Mouse (Mus musculus): ENCODE measurements around the gene U2af1l4. TPM values are rescaled to one million over a fixed set of nuclear protein-coding genes. Genes with fewer than 3 reads are reported as not detected.

Gene U2af1l4
- polyA plus RNA-seq, 1 experiment, result 72.3 TPM

- H3ac ChIP-seq (ENCODE audit: control insufficient read depth, insufficient read length), result peak overlapping the region; percentile 98
- peak overlapping the region; percentile 90 for H3K4me2 ChIP-seq (ENCODE audit: low read depth)
- H3K27me3 ChIP-seq (ENCODE audit: control insufficient read depth, insufficient read depth, insufficient read length), result peaks cover 6% of the 10 kb centered on the region
- TF ChIP-seq USF1 (IDR thresholded peaks at IDR 0.05; ENCODE audit: low read depth) (no peak), POLR2A (IDR thresholded peaks at IDR 0.05; ENCODE audit: insufficient read length, low read depth) (no peak), MYOG (IDR thresholded peaks at IDR 0.05; ENCODE audit: control insufficient read depth in 1 of 3, insufficient read depth in 1 of 3, insufficient read length in 2 of 3, low read depth in 2 of 3) (no peak), REST (IDR thresholded peaks at IDR 0.05; ENCODE audit: insufficient read depth, insufficient read length) (no peak), CEBPB (IDR thresholded peaks at IDR 0.05; ENCODE audit: insufficient read depth, poor library complexity, severe bottlenecking) (no peak), SRF (IDR thresholded peaks at IDR 0.05; ENCODE audit: control insufficient read depth, insufficient read length, low read depth) (no peak), POLR2AphosphoS2 (IDR thresholded peaks at IDR 0.05; ENCODE audit: insufficient read length, low read depth) (no peak), MAX (IDR thresholded peaks at IDR 0.05; ENCODE audit: low read depth) (no peak), TCF12 (IDR thresholded peaks at IDR 0.05; ENCODE audit: insufficient read depth, poor library complexity, severe bottlenecking) (no peak), TCF3 (IDR thresholded peaks at IDR 0.05; ENCODE audit: insufficient read length, low read depth) (no peak), E2F4 (IDR thresholded peaks at IDR 0.05; ENCODE audit: insufficient read depth) (no peak), MYOD1 (IDR thresholded peaks at IDR 0.05; ENCODE audit: control insufficient read depth in 1 of 3, insufficient read length in 2 of 3, low read depth in 2 of 3) (no peak)
- peaks cover 26% of the 10 kb centered on the region for H3K79me2 ChIP-seq (ENCODE audit: control insufficient read depth, insufficient read depth)
- peak overlapping the region; percentile 91 for H3K4me3 ChIP-seq
- no peaks in the 10 kb centered on the region for H3K36me3 ChIP-seq (ENCODE audit: control insufficient read depth, insufficient read depth)
These were observed 26.6 kb downstream of the U2af1l4 start for GRCm38 (mm10) chr7:30589435-30590301.

DNA sequence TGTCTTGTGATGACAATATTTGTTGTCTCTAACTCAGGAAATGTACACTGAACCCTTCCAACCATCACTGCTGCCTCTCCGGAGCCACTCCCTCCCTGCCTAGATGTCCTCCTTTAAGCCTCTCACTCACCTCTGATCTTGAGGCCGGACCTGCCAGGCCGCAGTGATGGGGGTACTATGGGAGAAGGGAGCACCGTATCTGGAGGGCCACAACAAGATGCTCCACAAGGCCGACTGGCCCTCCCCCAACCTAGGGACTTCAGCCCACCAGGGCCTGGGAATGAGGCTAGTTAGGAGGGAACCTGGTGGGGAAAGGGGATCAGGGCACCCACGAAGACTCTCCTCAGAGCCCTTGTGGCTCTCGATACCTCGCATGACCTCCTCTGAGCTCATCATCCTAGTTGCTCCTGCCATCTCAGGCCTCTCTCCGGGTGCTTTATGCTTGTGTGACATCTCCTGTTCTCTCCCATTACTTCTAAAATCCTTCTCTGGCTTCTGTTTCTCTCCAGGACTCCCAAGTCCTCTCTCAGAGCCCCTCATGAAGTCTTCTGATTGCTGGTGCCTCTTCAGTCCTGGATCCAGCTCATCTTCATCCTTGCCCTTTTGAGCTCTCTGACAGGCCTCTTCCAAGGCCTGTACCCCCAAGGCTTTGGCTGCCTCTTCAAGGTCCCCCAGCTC lies 28.0 kb downstream of the U2af1l4 start:
- H3K27me3 ChIP-seq (ENCODE audit: control insufficient read depth, insufficient read depth, insufficient read length), result peaks cover 19% of the 10 kb centered on the region
- H3ac ChIP-seq (ENCODE audit: control insufficient read depth, insufficient read length), result no peak overlapping the region
- TF ChIP-seq MAX (IDR thresholded peaks at IDR 0.05; ENCODE audit: low read depth) (no peak), POLR2A (IDR thresholded peaks at IDR 0.05; ENCODE audit: insufficient read length, low read depth) (no peak), SRF (IDR thresholded peaks at IDR 0.05; ENCODE audit: control insufficient read depth, insufficient read length, low read depth) (no peak)
- no peaks in the 10 kb centered on the region for H3K36me3 ChIP-seq (ENCODE audit: control insufficient read depth, insufficient read depth)
- peaks cover 22% of the 10 kb centered on the region for H3K79me2 ChIP-seq (ENCODE audit: control insufficient read depth, insufficient read depth)
- H3K4me2 ChIP-seq (ENCODE audit: low read depth), result no peak overlapping the region
- no peak overlapping the region for H3K4me3 ChIP-seq

- Histone ChIP-seq H3K27me3 (ENCODE audit: control insufficient read depth, insufficient read depth, insufficient read length) (peaks cover 21% of the 10 kb centered on the region), H3K4me2 (ENCODE audit: low read depth) (no peak overlapping the region), H3ac (ENCODE audit: control insufficient read depth, insufficient read length) (no peak overlapping the region), H3K4me3 (no peak overlapping the region), H3K36me3 (ENCODE audit: control insufficient read depth, insufficient read depth) (no peaks in the 10 kb centered on the region), H3K79me2 (ENCODE audit: control insufficient read depth, insufficient read depth) (peaks cover 17% of the 10 kb centered on the region)
- TF ChIP-seq TCF3 (IDR thresholded peaks at IDR 0.05; ENCODE audit: insufficient read length, low read depth) (no peak), USF1 (IDR thresholded peaks at IDR 0.05; ENCODE audit: low read depth) (no peak), POLR2A (IDR thresholded peaks at IDR 0.05; ENCODE audit: insufficient read length, low read depth) (no peak), MAX (IDR thresholded peaks at IDR 0.05; ENCODE audit: low read depth) (no peak), REST (IDR thresholded peaks at IDR 0.05; ENCODE audit: insufficient read depth, insufficient read length) (no peak), SRF (IDR thresholded peaks at IDR 0.05; ENCODE audit: control insufficient read depth, insufficient read length, low read depth) (no peak), MYOD1 (IDR thresholded peaks at IDR 0.05; ENCODE audit: control insufficient read depth in 1 of 3, insufficient read length in 2 of 3, low read depth in 2 of 3) (no peak), TCF12 (IDR thresholded peaks at IDR 0.05; ENCODE audit: insufficient read depth, poor library complexity, severe bottlenecking) (no peak), E2F4 (IDR thresholded peaks at IDR 0.05; ENCODE audit: insufficient read depth) (no peak), MYOG (IDR thresholded peaks at IDR 0.05; ENCODE audit: control insufficient read depth in 1 of 3, insufficient read depth in 1 of 3, insufficient read length in 2 of 3, low read depth in 2 of 3) (no peak), POLR2AphosphoS2 (IDR thresholded peaks at IDR 0.05; ENCODE audit: insufficient read length, low read depth) (no peak), CEBPB (IDR thresholded peaks at IDR 0.05; ENCODE audit: insufficient read depth, poor library complexity, severe bottlenecking) (no peak)
These were observed 28.5 kb downstream of the U2af1l4 start for GRCm38 (mm10) chr7:30591605-30591951.

- Histone ChIP-seq H3K27me3 (ENCODE audit: control insufficient read depth, insufficient read depth, insufficient read length) (peaks cover 33% of the 10 kb centered on the region), H3ac (ENCODE audit: control insufficient read depth, insufficient read length) (no peak overlapping the region), H3K4me2 (ENCODE audit: low read depth) (no peak overlapping the region), H3K4me3 (no peak overlapping the region), H3K79me2 (ENCODE audit: control insufficient read depth, insufficient read depth) (peaks cover 4% of the 10 kb centered on the region), H3K36me3 (ENCODE audit: control insufficient read depth, insufficient read depth) (no peaks in the 10 kb centered on the region)
- peak; percentile 6 for TF ChIP-seq POLR2AphosphoS2 (IDR thresholded peaks at IDR 0.05; ENCODE audit: insufficient read length, low read depth)
- TF ChIP-seq SRF (IDR thresholded peaks at IDR 0.05; ENCODE audit: control insufficient read depth, insufficient read length, low read depth), result no peak
These were observed 29.8 kb downstream of the U2af1l4 start for GRCm38 (mm10) chr7:30592772-30593423.

Measured in myocyte (in vitro differentiated cells).